Mouse (Mus musculus): ENCODE results near the gene Olfr156. TPM values are rescaled to one million over a fixed set of nuclear protein-coding genes. Genes with fewer than 3 reads are reported as not detected.
"Not testable (repeated sequence)": the region's sequence is repeated elsewhere in the genome, so short reads cannot be mapped to it uniquely, and the experiment has no call there.

Gene Olfr156
- polyA plus RNA-seq, 1 experiment from 2014 or later, result not detected

- no peaks in the 10 kb centered on the region for H3K27me3 ChIP-seq (ENCODE audit: control insufficient read depth, insufficient read depth, low read length)
- 71% methylated on average over 4 of the region's 4 CpGs for WGBS
These were observed 11.1 kb upstream of the Olfr156 start for GRCm38 (mm10) chr4:43834749-43835148.

GRCm38 (mm10) chr4:43833752-43834151 is 10.1 kb upstream of the Olfr156 start:
- Histone ChIP-seq H3K9me3 (ENCODE audit: control insufficient read depth, low read length) (no peaks in the 10 kb centered on the region), H3K4me2 (replicated peaks; ENCODE audit: low read depth, low read length) (no peak overlapping the region), H3K4me3 (ENCODE audit: low read depth, low read length) (no peak overlapping the region), H3K27ac (ENCODE audit: low read depth, low read length) (no peak overlapping the region), H3K4me1 (replicated peaks; ENCODE audit: control insufficient read depth, insufficient read depth, low read length) (no peaks in the 10 kb centered on the region), H3K36me3 (ENCODE audit: control insufficient read depth, insufficient read depth, low read length) (no peaks in the 10 kb centered on the region), H3K27me3 (ENCODE audit: control insufficient read depth, insufficient read depth, low read length) (no peaks in the 10 kb centered on the region), H3K9ac (ENCODE audit: low read depth, low read length) (no peak overlapping the region)
- WGBS, result 84% methylated on average over 5 of the region's 5 CpGs
- DNase-seq (ENCODE audit: low spot score) (no peak), ATAC-seq (ENCODE audit: low FRiP score) (no peak)

More at GRCm38 (mm10) chr4:43834749-43835148, 11.1 kb upstream of the Olfr156 start:
- Histone ChIP-seq H3K27ac (ENCODE audit: low read depth, low read length) (no peak overlapping the region), H3K9me3 (ENCODE audit: control insufficient read depth, low read length) (no peaks in the 10 kb centered on the region), H3K9ac (ENCODE audit: low read depth, low read length) (no peak overlapping the region), H3K36me3 (ENCODE audit: control insufficient read depth, insufficient read depth, low read length) (no peaks in the 10 kb centered on the region), H3K4me3 (ENCODE audit: low read depth, low read length) (no peak overlapping the region), H3K4me2 (replicated peaks; ENCODE audit: low read depth, low read length) (no peak overlapping the region), H3K4me1 (replicated peaks; ENCODE audit: control insufficient read depth, insufficient read depth, low read length) (no peaks in the 10 kb centered on the region)
- ATAC-seq (ENCODE audit: low FRiP score), result no peak
- DNase-seq (ENCODE audit: low spot score), result no peak

- no peak overlapping the region for H3K4me2 ChIP-seq (replicated peaks; ENCODE audit: low read depth, low read length)
- no peaks in the 10 kb centered on the region for H3K36me3 ChIP-seq (ENCODE audit: control insufficient read depth, insufficient read depth, low read length)
- DNase-seq (ENCODE audit: low spot score) (no peak), ATAC-seq (ENCODE audit: low FRiP score) (no peak)
- no peak overlapping the region for H3K4me3 ChIP-seq (ENCODE audit: low read depth, low read length)
- WGBS, result 66% methylated on average over 5 of the region's 5 CpGs
- no peak overlapping the region for H3K27ac ChIP-seq (ENCODE audit: low read depth, low read length)
- no peaks in the 10 kb centered on the region for H3K9me3 ChIP-seq (ENCODE audit: control insufficient read depth, low read length)
- H3K4me1 ChIP-seq (replicated peaks; ENCODE audit: control insufficient read depth, insufficient read depth, low read length), result no peaks in the 10 kb centered on the region
- no peak overlapping the region for H3K9ac ChIP-seq (ENCODE audit: low read depth, low read length)
- H3K27me3 ChIP-seq (ENCODE audit: control insufficient read depth, insufficient read depth, low read length), result no peaks in the 10 kb centered on the region
These were observed 8.3 kb upstream of the Olfr156 start for GRCm38 (mm10) chr4:43832031-43832430.

- no peaks in the 10 kb centered on the region for H3K36me3 ChIP-seq (ENCODE audit: control insufficient read depth, insufficient read depth, low read length)
- no peak overlapping the region for H3K4me3 ChIP-seq (ENCODE audit: low read depth, low read length)
- no peaks in the 10 kb centered on the region for H3K9me3 ChIP-seq (ENCODE audit: control insufficient read depth, low read length)
- H3K27ac ChIP-seq (ENCODE audit: low read depth, low read length), result no peak overlapping the region
- no peaks in the 10 kb centered on the region for H3K4me1 ChIP-seq (replicated peaks; ENCODE audit: control insufficient read depth, insufficient read depth, low read length)
- DNase-seq (ENCODE audit: low spot score), result no peak
- no peak for ATAC-seq (ENCODE audit: low FRiP score)
- no peak overlapping the region for H3K9ac ChIP-seq (ENCODE audit: low read depth, low read length)
- H3K27me3 ChIP-seq (ENCODE audit: control insufficient read depth, insufficient read depth, low read length), result no peaks in the 10 kb centered on the region
- no peak overlapping the region for H3K4me2 ChIP-seq (replicated peaks; ENCODE audit: low read depth, low read length)
- WGBS, result 94% methylated on average over 4 of the region's 4 CpGs
These were observed 5.1 kb upstream of the Olfr156 start for GRCm38 (mm10) chr4:43828806-43829205.

- Histone ChIP-seq H3K4me3 (ENCODE audit: low read depth, low read length) (no peak overlapping the region), H3K27me3 (ENCODE audit: control insufficient read depth, insufficient read depth, low read length) (no peaks in the 10 kb centered on the region), H3K36me3 (ENCODE audit: control insufficient read depth, insufficient read depth, low read length) (no peaks in the 10 kb centered on the region), H3K4me1 (replicated peaks; ENCODE audit: control insufficient read depth, insufficient read depth, low read length) (no peaks in the 10 kb centered on the region), H3K27ac (ENCODE audit: low read depth, low read length) (no peak overlapping the region), H3K9ac (ENCODE audit: low read depth, low read length) (no peak overlapping the region), H3K4me2 (replicated peaks; ENCODE audit: low read depth, low read length) (no peak overlapping the region), H3K9me3 (ENCODE audit: control insufficient read depth, low read length) (no peaks in the 10 kb centered on the region)
- no peak for DNase-seq (ENCODE audit: low spot score)
- WGBS, result 87% methylated on average over 13 of the region's 13 CpGs
- ATAC-seq (ENCODE audit: low FRiP score), result no peak
These were observed 672 bp downstream of the Olfr156 start for GRCm38 (mm10) chr4:43822896-43823550.

- Histone ChIP-seq H3K9ac (ENCODE audit: low read depth, low read length) (no peak overlapping the region), H3K36me3 (ENCODE audit: control insufficient read depth, insufficient read depth, low read length) (no peaks in the 10 kb centered on the region), H3K4me2 (replicated peaks; ENCODE audit: low read depth, low read length) (no peak overlapping the region), H3K27me3 (ENCODE audit: control insufficient read depth, insufficient read depth, low read length) (no peaks in the 10 kb centered on the region), H3K9me3 (ENCODE audit: control insufficient read depth, low read length) (no peaks in the 10 kb centered on the region), H3K27ac (ENCODE audit: low read depth, low read length) (no peak overlapping the region), H3K4me1 (replicated peaks; ENCODE audit: control insufficient read depth, insufficient read depth, low read length) (no peaks in the 10 kb centered on the region), H3K4me3 (ENCODE audit: low read depth, low read length) (no peak overlapping the region)
- whole genome bisulfite sequencing, result 77% methylated on average over 7 of the region's 7 CpGs
- DNase-seq (ENCODE audit: low spot score) (no peak), ATAC-seq (ENCODE audit: low FRiP score) (no peak)
These were observed 24.8 kb downstream of the Olfr156 start for GRCm38 (mm10) chr4:43798936-43799335.

- not testable (repeated sequence) for ATAC-seq (ENCODE audit: low FRiP score); DNase-seq (ENCODE audit: low spot score); H3K9me3 ChIP-seq (ENCODE audit: control insufficient read depth, low read length); H3K4me1 ChIP-seq (replicated peaks; ENCODE audit: control insufficient read depth, insufficient read depth, low read length); H3K36me3 ChIP-seq (ENCODE audit: control insufficient read depth, insufficient read depth, low read length); H3K4me3 ChIP-seq (ENCODE audit: low read depth, low read length); H3K9ac ChIP-seq (ENCODE audit: low read depth, low read length); H3K27ac ChIP-seq (ENCODE audit: low read depth, low read length); H3K27me3 ChIP-seq (ENCODE audit: control insufficient read depth, insufficient read depth, low read length); H3K4me2 ChIP-seq (replicated peaks; ENCODE audit: low read depth, low read length)
- 81% methylated on average over 5 of the region's 5 CpGs for WGBS
These were observed 27.9 kb downstream of the Olfr156 start for GRCm38 (mm10) chr4:43795844-43796243.

GRCm38 (mm10) chr4:43795296-43795695 is 28.4 kb downstream of the Olfr156 start:
- no peak overlapping the region for H3K9ac ChIP-seq (ENCODE audit: low read depth, low read length)
- H3K9me3 ChIP-seq (ENCODE audit: control insufficient read depth, low read length), result no peaks in the 10 kb centered on the region
- no peak for DNase-seq (ENCODE audit: low spot score)
- WGBS, result 72% methylated on average over 6 of the region's 6 CpGs
- no peaks in the 10 kb centered on the region for H3K4me1 ChIP-seq (replicated peaks; ENCODE audit: control insufficient read depth, insufficient read depth, low read length)
- no peak overlapping the region for H3K27ac ChIP-seq (ENCODE audit: low read depth, low read length)
- no peaks in the 10 kb centered on the region for H3K27me3 ChIP-seq (ENCODE audit: control insufficient read depth, insufficient read depth, low read length)
- no peaks in the 10 kb centered on the region for H3K36me3 ChIP-seq (ENCODE audit: control insufficient read depth, insufficient read depth, low read length)
- H3K4me3 ChIP-seq (ENCODE audit: low read depth, low read length), result no peak overlapping the region
- ATAC-seq (ENCODE audit: low FRiP score), result no peak
- no peak overlapping the region for H3K4me2 ChIP-seq (replicated peaks; ENCODE audit: low read depth, low read length)

GRCm38 (mm10) chr4:43772304-43772703 is 51.4 kb downstream of the Olfr156 start:
- Histone ChIP-seq H3K36me3 (ENCODE audit: control insufficient read depth, insufficient read depth, low read length) (no peaks in the 10 kb centered on the region), H3K4me3 (ENCODE audit: low read depth, low read length) (no peak overlapping the region), H3K27me3 (ENCODE audit: control insufficient read depth, insufficient read depth, low read length) (no peaks in the 10 kb centered on the region), H3K9ac (ENCODE audit: low read depth, low read length) (no peak overlapping the region), H3K4me2 (replicated peaks; ENCODE audit: low read depth, low read length) (no peak overlapping the region), H3K9me3 (ENCODE audit: control insufficient read depth, low read length) (no peaks in the 10 kb centered on the region), H3K4me1 (replicated peaks; ENCODE audit: control insufficient read depth, insufficient read depth, low read length) (no peaks in the 10 kb centered on the region), H3K27ac (ENCODE audit: low read depth, low read length) (no peak overlapping the region)
- 42% methylated on average over 2 of the region's 2 CpGs for WGBS
- ATAC-seq (ENCODE audit: low FRiP score) (no peak), DNase-seq (ENCODE audit: low spot score) (no peak)
